Mouse (Mus musculus) ES-E14 (cell line): ENCODE results near the gene Ndufb5.
"Not testable (repeated sequence)": the region's sequence is repeated elsewhere in the genome, so short reads cannot be mapped to it uniquely, and the experiment has no call there.

ENCODE experiments used
- CHD2 ChIP-seq: IDR thresholded peaks from 2 replicates; pipeline ENCODE4 v1.6.1; 2014; ENCODE audit warnings: mild to moderate bottlenecking, low read depth, low read length, inconsistent platforms
- MAFK ChIP-seq: IDR thresholded peaks from 2 replicates; pipeline ENCODE4 v1.6.1; 2014; ENCODE audit warnings: mild to moderate bottlenecking, low read depth, low read length, inconsistent platforms; ENCODE audit not compliant: insufficient read depth
- ZC3H11A ChIP-seq: IDR thresholded peaks from 2 replicates; pipeline ENCODE4 v1.6.1; 2012; ENCODE audit warnings: low read depth, mild to moderate bottlenecking, inconsistent platforms, low read length, borderline replicate concordance

GRCm38 (mm10) chr3:32745426-32745825 lies 8.6 kb downstream of the Ndufb5 start:
- not testable (repeated sequence) for TF ChIP-seq CHD2, ZC3H11A, MAFK
